Mouse (Mus musculus) CH12.LX (cell line): Measurements from ENCODE around the gene Dixdc1. TPM values are rescaled to one million over a fixed set of nuclear protein-coding genes. Genes with fewer than 3 reads are reported as not detected.

ENCODE experiments used
- DNase-seq: peaks from one replicate; pipeline ENCODE4 v3.0.0-alpha.2; 2013; ENCODE audit errors: extremely low read depth
- H3K27ac ChIP-seq: 2 replicates; pipeline ENCODE4 v1.5.1; 2012; ENCODE audit warnings: low read depth, mild to moderate bottlenecking, control low read depth, moderate library complexity; ENCODE audit not compliant: insufficient read depth
- H3K27me3 ChIP-seq: replicated peaks from 2 replicates; pipeline ENCODE3; 2012; ENCODE audit warnings: inconsistent platforms
- H3K36me3 ChIP-seq, 2 experiments: replicated peaks in 1 of 2; 2 replicates each; pipeline versions ENCODE3 to v1.6.1; 2012; ENCODE audit warnings: inconsistent platforms in 1 of 2, low read length in 1 of 2, mild to moderate bottlenecking in 1 of 2, mixed read lengths in 1 of 2, moderate library complexity in 1 of 2; ENCODE audit not compliant: control insufficient read depth in 1 of 2, insufficient read depth in 1 of 2
- H3K4me1 ChIP-seq, 2 experiments: 2 replicates each; pipeline ENCODE4 v1.6.1; 2012; ENCODE audit warnings: inconsistent platforms in 1 of 2, moderate library complexity in 1 of 2; ENCODE audit not compliant: insufficient read depth in 2 of 2, control insufficient read depth in 1 of 2
- H3K4me2 ChIP-seq: 2 replicates; pipeline ENCODE4 v1.6.1; 2012; ENCODE audit warnings: low read depth, mild to moderate bottlenecking, control low read depth; ENCODE audit not compliant: poor library complexity, insufficient read depth, severe bottlenecking
- H3K4me3 ChIP-seq, 3 experiments: fragments of 150-350 bp in 1 of 3; sonication (generic) in 1 of 3; replicated peaks in 1 of 3; 2 replicates each; pipeline versions ENCODE3 to v1.5.1; 2011 to 2012; ENCODE audit warnings: low read depth in 2 of 3, low read length in 2 of 3, mild to moderate bottlenecking in 2 of 3, moderate library complexity in 2 of 3, control low read depth in 1 of 3, improper control_type of control experiment in 1 of 3, inconsistent platforms in 1 of 3, mixed read lengths in 1 of 3; ENCODE audit not compliant: poor library complexity in 1 of 3
- H3K79me2 ChIP-seq: replicated peaks from 2 replicates; pipeline ENCODE4 v1.6.1; 2012; ENCODE audit warnings: mild to moderate bottlenecking, moderate library complexity; ENCODE audit not compliant: control insufficient read depth, poor library complexity, insufficient read depth, severe bottlenecking; ENCODE audit errors: extremely low read depth
- H3K9ac ChIP-seq: 2 replicates; pipeline ENCODE4 v1.6.1; 2012; ENCODE audit warnings: low read depth, mild to moderate bottlenecking, control low read depth, moderate library complexity; ENCODE audit not compliant: insufficient read depth
- H3K9me3 ChIP-seq: replicated peaks from 2 replicates; pipeline ENCODE3; 2012; ENCODE audit warnings: low read length, inconsistent platforms, mixed read lengths
- CHD1 ChIP-seq: IDR thresholded peaks from 2 replicates; pipeline ENCODE4 v1.6.1; 2012; ENCODE audit warnings: low read depth, low read length, improper control_type of control experiment, inconsistent platforms
- CTCF ChIP-seq, 2 experiments: IDR thresholded peaks in 1 of 2; conservative IDR thresholded peaks in 1 of 2; 2 replicates each; pipeline ENCODE4 v1.5.1; 2011 to 2012; ENCODE audit warnings: low read depth in 2 of 2, low read length in 2 of 2, improper control_type of control experiment in 1 of 2, inconsistent platforms in 1 of 2, mild to moderate bottlenecking in 1 of 2, moderate library complexity in 1 of 2
- ELF1 ChIP-seq: IDR thresholded peaks from 2 replicates; pipeline ENCODE4 v1.6.1; 2014; ENCODE audit warnings: low read depth, mild to moderate bottlenecking, inconsistent platforms, low read length, improper control_type of control experiment
- ETS1 ChIP-seq: conservative IDR thresholded peaks from 2 replicates; pipeline ENCODE4 v1.6.1; 2012; ENCODE audit warnings: low read depth, mild to moderate bottlenecking, inconsistent platforms, low read length, improper control_type of control experiment, moderate library complexity
- GABPA ChIP-seq: IDR thresholded peaks from 2 replicates; pipeline ENCODE4 v1.6.1; 2012; ENCODE audit warnings: low read depth, low read length, improper control_type of control experiment, inconsistent platforms; ENCODE audit not compliant: insufficient replicate concordance
- HCFC1 ChIP-seq: IDR thresholded peaks from 2 replicates; pipeline ENCODE4 v1.6.1; 2012; ENCODE audit warnings: low read depth, mild to moderate bottlenecking, inconsistent platforms, low read length, improper control_type of control experiment
- IRF4 ChIP-seq: IDR thresholded peaks from 2 replicates; pipeline ENCODE4 v1.6.1; 2014; ENCODE audit warnings: low read depth, mild to moderate bottlenecking, inconsistent platforms, low read length, improper control_type of control experiment
- MAFK ChIP-seq: IDR thresholded peaks from 2 replicates; pipeline ENCODE4 v1.6.1; 2011; ENCODE audit warnings: low read length, improper control_type of control experiment; ENCODE audit not compliant: insufficient replicate concordance
- MAX ChIP-seq: IDR thresholded peaks from 2 replicates; pipeline ENCODE4 v1.6.1; 2011; ENCODE audit warnings: low read length, improper control_type of control experiment
- NELFE ChIP-seq: IDR thresholded peaks from 2 replicates; pipeline ENCODE4 v1.6.1; 2011; ENCODE audit warnings: low read depth, low read length, improper control_type of control experiment
- NRF1 ChIP-seq: IDR thresholded peaks from 2 replicates; pipeline ENCODE4 v1.6.1; 2014; ENCODE audit warnings: low read depth, mild to moderate bottlenecking, inconsistent platforms, low read length, improper control_type of control experiment, moderate library complexity
- POLR2A ChIP-seq: IDR thresholded peaks from 2 replicates; pipeline ENCODE4 v1.6.1; 2011; ENCODE audit warnings: low read depth, mild to moderate bottlenecking, improper control_type of control experiment, low read length
- UBTF ChIP-seq: IDR thresholded peaks from 2 replicates; pipeline ENCODE4 v1.6.1; 2012; ENCODE audit warnings: low read depth, mild to moderate bottlenecking, inconsistent platforms, low read length, improper control_type of control experiment, moderate library complexity
- USF2 ChIP-seq: conservative IDR thresholded peaks from 2 replicates; pipeline ENCODE4 v1.6.1; 2011; ENCODE audit warnings: low read depth, low read length, improper control_type of control experiment
- dilution Hi-C: fragments of 300-500 bp; cut with MboI; formaldehyde crosslinking; loops from 2 replicates; pipeline ENCODE4 v1.14.3; 2020; ENCODE audit warnings: low sequenced_read_pairs; ENCODE audit not compliant: extremely low pct_unique_long_range_greater_than_20kb, extremely low pct_ligation_motif_present
- in situ Hi-C: fragments of 300-500 bp; cut with MboI; formaldehyde crosslinking; loops from 3 replicates; pipeline ENCODE4 v1.14.3; 2019; ENCODE audit warnings: low sequenced_read_pairs, low pct_ligation_motif_present, low pct_unique_long_range_greater_than_20kb, mixed read lengths
- polyA plus RNA-seq: library from polyadenylated mRNA; unstranded; fragments of >175 nt; gene quantifications from 2 replicates; pipeline ENCODE4 v1.2.1, GENCODE M21; 2012; ENCODE audit warnings: low read depth; ENCODE audit not compliant: insufficient read length
- total RNA-seq, 2 experiments: library from RNA; depleted of rRNA; stranded (reverse); fragments of 300-350 nt in 1 of 2; fragments of >200 nt in 1 of 2; gene quantifications; 2 replicates each; pipeline ENCODE4 v1.2.3; 2012 to 2014

The Dixdc1 gene
- total and polyA plus RNA-seq, 3 experiments: 0.13 to 0.23 (median 0.21) TPM

DNA sequence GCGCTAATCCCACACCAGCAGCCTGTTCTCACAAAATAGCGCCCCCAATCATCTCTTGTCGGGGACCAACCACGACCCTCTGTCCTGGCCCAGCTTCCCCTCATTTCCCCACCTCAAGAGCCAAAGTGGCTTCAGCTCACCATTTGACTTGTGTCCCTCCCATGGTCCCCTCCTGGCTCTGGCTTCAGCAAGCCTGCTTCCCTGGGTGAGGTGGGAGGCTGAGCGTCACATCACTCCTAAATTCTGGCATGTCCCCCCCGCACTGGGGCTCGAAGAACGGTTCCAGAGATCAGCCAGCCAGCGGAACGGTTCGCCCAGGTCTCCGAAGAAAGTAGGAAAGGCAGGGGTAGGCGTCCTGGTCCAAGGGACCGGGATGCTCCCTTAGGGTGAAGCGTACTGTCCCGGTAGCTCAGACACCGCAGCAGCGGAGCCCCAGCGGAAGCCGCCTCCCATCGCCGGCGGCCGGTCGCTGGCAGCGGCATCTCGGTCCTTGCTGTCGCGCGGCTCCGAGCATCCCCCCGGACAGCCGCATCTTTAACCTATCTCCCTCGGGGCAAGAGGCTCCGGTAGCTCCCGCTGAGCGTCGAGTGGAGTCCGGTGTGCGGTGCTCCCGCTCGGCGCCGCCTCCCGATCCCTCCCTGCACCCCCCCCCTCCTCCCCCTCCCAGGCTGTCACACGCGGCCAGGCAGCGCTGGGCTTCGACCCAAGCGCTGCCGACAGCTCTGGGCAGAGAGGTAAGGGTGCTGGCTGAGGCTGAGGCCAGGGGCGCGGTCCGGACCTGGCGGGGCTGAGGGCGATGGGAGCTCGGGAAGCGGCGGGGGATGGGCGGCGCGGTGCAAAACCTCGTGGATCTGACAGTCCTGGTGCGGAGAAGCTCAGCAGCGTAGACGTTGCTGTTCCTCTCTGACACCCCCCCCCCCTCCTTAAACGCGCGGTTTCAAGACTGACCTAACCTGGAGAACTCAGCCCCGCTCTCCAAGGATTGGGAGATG is 40.6 kb downstream of the Dixdc1 start:
- no peaks in the 10 kb centered on the region for H3K9me3 ChIP-seq
- in situ Hi-C loops: no loop called here
- H3K4me1 ChIP-seq: peaks cover 2 to 5% of the 10 kb centered on the region in 2 experiments; a peak in 3 of 4 replicates
- H3K27me3 ChIP-seq: peaks cover 47% of the 10 kb centered on the region
- H3K27ac ChIP-seq: no peak overlapping the region
- H3K4me2 ChIP-seq: peak overlapping the region; percentile 48
- dilution Hi-C loops: no loop called here
- H3K79me2 ChIP-seq: no peaks in the 10 kb centered on the region
- no peak for DNase-seq
- H3K36me3 ChIP-seq: no peaks in the 10 kb centered on the region
- peak overlapping the region in 2 of 3 experiments; percentile 17 to 29 for H3K4me3 ChIP-seq
- no peak overlapping the region for H3K9ac ChIP-seq
- peak; percentile 66; the same call in 1 of the 2 replicates for TF ChIP-seq UBTF
- no peak for TF ChIP-seq ETS1

DNA sequence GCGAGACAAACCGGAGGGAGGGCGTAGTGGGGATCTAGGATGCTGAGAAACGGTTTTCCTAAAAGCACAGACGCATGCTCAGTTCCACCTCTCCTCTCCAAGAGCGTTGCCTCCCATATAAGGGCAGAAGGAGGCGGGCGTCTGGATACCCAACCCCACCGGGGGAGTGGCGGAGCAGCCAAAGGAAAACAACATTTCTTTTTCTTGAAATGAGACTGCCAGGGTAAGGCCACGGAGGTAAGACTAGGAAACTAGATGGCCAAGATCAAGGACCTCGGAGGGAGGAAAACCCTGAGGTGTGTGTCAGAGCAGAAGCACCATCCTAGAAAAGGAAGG is 41.6 kb downstream of the Dixdc1 start:
- Histone ChIP-seq H3K9me3 (no peaks in the 10 kb centered on the region), H3K27ac (no peak overlapping the region), H3K4me1 (peaks cover 3 to 5% of the 10 kb centered on the region in 2 experiments; a peak in 3 of 4 replicates), H3K27me3 (peaks cover 43% of the 10 kb centered on the region), H3K9ac (no peak overlapping the region), H3K36me3 (no peaks in the 10 kb centered on the region), H3K4me2 (peak overlapping the region; percentile 59; the same call in 1 of the 2 replicates), H3K4me3 (no peak overlapping the region), H3K79me2 (no peaks in the 10 kb centered on the region)
- dilution Hi-C loops: no loop called here
- TF ChIP-seq IRF4 (0 out of 2 replicates have a peak, but pooled peaks have one; percentile 33), GABPA (no peak), POLR2A (no peak), CHD1 (no peak), NELFE (no peak), NRF1 (peak; percentile 79)
- peak; percentile 38 for DNase-seq
- in situ Hi-C loops: no loop called here

DNA sequence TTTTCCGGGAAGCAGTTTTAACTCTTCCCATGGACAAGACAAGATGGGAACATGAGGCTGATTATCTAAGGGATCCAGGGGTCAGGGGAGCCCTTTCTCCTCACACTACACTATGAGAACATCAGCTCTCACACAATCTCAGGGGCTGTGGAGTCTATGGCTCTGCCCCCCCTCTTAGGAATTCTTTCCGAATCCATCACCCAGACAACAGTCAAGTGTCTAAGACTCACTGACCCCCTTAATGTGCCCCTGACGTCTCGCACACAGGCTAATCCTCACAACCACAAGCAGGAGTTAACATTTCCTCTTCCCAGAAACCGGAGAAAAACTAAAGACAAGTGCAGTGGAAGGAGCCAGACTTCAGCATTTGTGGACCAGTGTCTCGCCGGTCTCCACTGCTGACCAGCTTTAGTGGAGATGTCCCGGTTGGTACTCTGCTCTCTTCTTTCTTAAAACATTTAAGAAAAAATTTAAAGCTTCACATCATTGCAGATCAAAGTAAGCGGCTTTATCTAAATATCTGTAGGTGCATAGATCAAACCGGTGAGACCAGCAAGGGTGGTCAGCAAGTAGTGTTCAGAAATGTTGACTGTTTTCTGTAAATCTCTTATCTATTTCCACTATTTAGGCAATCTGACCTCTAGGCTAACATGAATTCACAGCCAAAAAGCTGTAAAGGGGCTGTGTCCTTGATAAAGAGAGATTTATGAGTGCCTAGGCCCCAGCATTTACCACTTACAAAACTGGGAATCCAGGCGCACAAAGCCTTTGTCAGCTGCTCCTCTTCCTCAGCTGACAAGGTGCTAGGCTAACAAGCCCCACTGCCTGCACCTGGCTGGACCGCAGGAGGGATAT is 42.2 kb downstream of the Dixdc1 start:
- H3K4me3 ChIP-seq: no peak overlapping the region
- no peak overlapping the region for H3K9ac ChIP-seq
- TF ChIP-seq MAX (no peak), ELF1 (no peak), CTCF (conservative IDR thresholded peaks at IDR 0.05 in 1 of 2, IDR thresholded peaks at IDR 0.05 in 1 of 2; ENCODE audit: low read depth in 2 of 2, low read length in 2 of 2) (no peak), MAFK (no peak), NELFE (no peak), USF2 (no peak), HCFC1 (no peak), ETS1 (no peak), IRF4 (no peak)
- in situ Hi-C loops: no loop called here
- no peaks in the 10 kb centered on the region for H3K9me3 ChIP-seq
- H3K4me1 ChIP-seq: peaks cover 3 to 5% of the 10 kb centered on the region in 2 experiments; a peak in 3 of 4 replicates
- peaks cover 43% of the 10 kb centered on the region for H3K27me3 ChIP-seq
- no peaks in the 10 kb centered on the region for H3K36me3 ChIP-seq
- no peak for DNase-seq
- no peaks in the 10 kb centered on the region for H3K79me2 ChIP-seq
- dilution Hi-C loops: no loop called here
- peak overlapping the region; percentile 59; the same call in 1 of the 2 replicates for H3K4me2 ChIP-seq
- H3K27ac ChIP-seq: no peak overlapping the region
